Mouse (Mus musculus): ENCODE measurements around the gene Smcr8.

Gene Smcr8

GRCm38 (mm10) chr11:60776829-60777740, at the start of gene Smcr8, which contains the start of gene Top3a:
Gene Smcr8, plus strand, starts transcription at chr11:60777524.
Gene Top3a, minus strand, starts transcription at chr11:60777365.
- peak; percentile 79 to 86 for DNase-seq

GRCm38 (mm10) chr11:60728260-60728761, 49.0 kb upstream of the Smcr8 start, which contains the start of gene Mief2:
Gene Mief2, plus strand, starts transcription at chr11:60728398.
- DNase-seq = peak; percentile 95

- no peak for DNase-seq
Observed at GRCm38 (mm10) chr11:60729217-60729641, 48.1 kb upstream of the Smcr8 start.

- no peak for DNase-seq
Observed at GRCm38 (mm10) chr11:60730169-60730568, 47.2 kb upstream of the Smcr8 start.

GRCm38 (mm10) chr11:60731251-60731650, 46.1 kb upstream of the Smcr8 start:
- DNase-seq = no peak

GRCm38 (mm10) chr11:60734206-60734605, 43.1 kb upstream of the Smcr8 start:
- DNase-seq = no peak

GRCm38 (mm10) chr11:60735191-60735590, 42.1 kb upstream of the Smcr8 start:
- DNase-seq = no peak

GRCm38 (mm10) chr11:60736491-60736890, 40.8 kb upstream of the Smcr8 start:
- DNase-seq = no peak

- DNase-seq = no peak
Observed at GRCm38 (mm10) chr11:60737450-60737849, 39.9 kb upstream of the Smcr8 start.

GRCm38 (mm10) chr11:60740321-60740720, 37.0 kb upstream of the Smcr8 start:
- DNase-seq = no peak

- DNase-seq = no peak
Observed at GRCm38 (mm10) chr11:60755570-60755969, 21.8 kb upstream of the Smcr8 start.

- DNase-seq = no peak
Observed at GRCm38 (mm10) chr11:60761681-60762080, 15.6 kb upstream of the Smcr8 start.

GRCm38 (mm10) chr11:60766969-60767368, 10.4 kb upstream of the Smcr8 start:
- no peak for DNase-seq

GRCm38 (mm10) chr11:60769322-60769721, 8.0 kb upstream of the Smcr8 start:
- DNase-seq = no peak

GRCm38 (mm10) chr11:60770776-60771175, 6.5 kb upstream of the Smcr8 start:
- no peak for DNase-seq

GRCm38 (mm10) chr11:60772161-60772560, 5.2 kb upstream of the Smcr8 start:
- DNase-seq = no peak

- no peak for DNase-seq
Observed at GRCm38 (mm10) chr11:60774158-60774689, 3.1 kb upstream of the Smcr8 start.

- no peak for DNase-seq
Observed at GRCm38 (mm10) chr11:60774841-60775240, 2.5 kb upstream of the Smcr8 start.

- DNase-seq = no peak
Observed at GRCm38 (mm10) chr11:60775578-60775977, 1.7 kb upstream of the Smcr8 start.

- no peak for DNase-seq
Observed at GRCm38 (mm10) chr11:60776107-60776828, 1.1 kb upstream of the Smcr8 start.

GRCm38 (mm10) chr11:60777801-60778370, 562 bp downstream of the Smcr8 start:
- no peak for DNase-seq

GRCm38 (mm10) chr11:60779673-60780189, 2.4 kb downstream of the Smcr8 start:
- DNase-seq = no peak

Data from cerebellum, postnatal 14 days (tissue).